Mouse (Mus musculus) CH12.LX (cell line): ENCODE data around the gene Sppl2b. TPM values are rescaled to one million over a fixed set of nuclear protein-coding genes. Genes with fewer than 3 reads are reported as not detected.

Experiments
- DNase-seq: peaks from one replicate; pipeline ENCODE4 v3.0.0-alpha.2; 2013; ENCODE audit errors: extremely low read depth
- H3K27ac ChIP-seq: 2 replicates; pipeline ENCODE4 v1.5.1; 2012; ENCODE audit warnings: low read depth, mild to moderate bottlenecking, control low read depth, moderate library complexity; ENCODE audit not compliant: insufficient read depth
- H3K27me3 ChIP-seq: replicated peaks from 2 replicates; pipeline ENCODE3; 2012; ENCODE audit warnings: inconsistent platforms
- H3K36me3 ChIP-seq, 2 experiments: replicated peaks in 1 of 2; 2 replicates each; pipeline versions ENCODE3 to v1.6.1; 2012; ENCODE audit warnings: inconsistent platforms in 1 of 2, low read length in 1 of 2, mild to moderate bottlenecking in 1 of 2, mixed read lengths in 1 of 2, moderate library complexity in 1 of 2; ENCODE audit not compliant: control insufficient read depth in 1 of 2, insufficient read depth in 1 of 2
- H3K4me1 ChIP-seq, 2 experiments: 2 replicates each; pipeline ENCODE4 v1.6.1; 2012; ENCODE audit warnings: inconsistent platforms in 1 of 2, moderate library complexity in 1 of 2; ENCODE audit not compliant: insufficient read depth in 2 of 2, control insufficient read depth in 1 of 2
- H3K4me2 ChIP-seq: 2 replicates; pipeline ENCODE4 v1.6.1; 2012; ENCODE audit warnings: low read depth, mild to moderate bottlenecking, control low read depth; ENCODE audit not compliant: poor library complexity, insufficient read depth, severe bottlenecking
- H3K4me3 ChIP-seq, 3 experiments: fragments of 150-350 bp in 1 of 3; sonication (generic) in 1 of 3; replicated peaks in 1 of 3; 2 replicates each; pipeline versions ENCODE3 to v1.5.1; 2011 to 2012; ENCODE audit warnings: low read depth in 2 of 3, low read length in 2 of 3, mild to moderate bottlenecking in 2 of 3, moderate library complexity in 2 of 3, control low read depth in 1 of 3, improper control_type of control experiment in 1 of 3, inconsistent platforms in 1 of 3, mixed read lengths in 1 of 3; ENCODE audit not compliant: poor library complexity in 1 of 3
- H3K79me2 ChIP-seq: replicated peaks from 2 replicates; pipeline ENCODE4 v1.6.1; 2012; ENCODE audit warnings: mild to moderate bottlenecking, moderate library complexity; ENCODE audit not compliant: control insufficient read depth, poor library complexity, insufficient read depth, severe bottlenecking; ENCODE audit errors: extremely low read depth
- H3K9ac ChIP-seq: 2 replicates; pipeline ENCODE4 v1.6.1; 2012; ENCODE audit warnings: low read depth, mild to moderate bottlenecking, control low read depth, moderate library complexity; ENCODE audit not compliant: insufficient read depth
- H3K9me3 ChIP-seq: replicated peaks from 2 replicates; pipeline ENCODE3; 2012; ENCODE audit warnings: low read length, inconsistent platforms, mixed read lengths
- CHD1 ChIP-seq: IDR thresholded peaks from 2 replicates; pipeline ENCODE4 v1.6.1; 2012; ENCODE audit warnings: low read depth, low read length, improper control_type of control experiment, inconsistent platforms
- CHD2 ChIP-seq: IDR thresholded peaks from 2 replicates; pipeline ENCODE4 v1.6.1; 2011; ENCODE audit warnings: low read length, improper control_type of control experiment
- CTCF ChIP-seq, 2 experiments: IDR thresholded peaks in 1 of 2; conservative IDR thresholded peaks in 1 of 2; 2 replicates each; pipeline ENCODE4 v1.5.1; 2011 to 2012; ENCODE audit warnings: low read depth in 2 of 2, low read length in 2 of 2, improper control_type of control experiment in 1 of 2, inconsistent platforms in 1 of 2, mild to moderate bottlenecking in 1 of 2, moderate library complexity in 1 of 2
- ETS1 ChIP-seq: conservative IDR thresholded peaks from 2 replicates; pipeline ENCODE4 v1.6.1; 2012; ENCODE audit warnings: low read depth, mild to moderate bottlenecking, inconsistent platforms, low read length, improper control_type of control experiment, moderate library complexity
- GABPA ChIP-seq: IDR thresholded peaks from 2 replicates; pipeline ENCODE4 v1.6.1; 2012; ENCODE audit warnings: low read depth, low read length, improper control_type of control experiment, inconsistent platforms; ENCODE audit not compliant: insufficient replicate concordance
- HCFC1 ChIP-seq: IDR thresholded peaks from 2 replicates; pipeline ENCODE4 v1.6.1; 2012; ENCODE audit warnings: low read depth, mild to moderate bottlenecking, inconsistent platforms, low read length, improper control_type of control experiment
- IRF4 ChIP-seq: IDR thresholded peaks from 2 replicates; pipeline ENCODE4 v1.6.1; 2014; ENCODE audit warnings: low read depth, mild to moderate bottlenecking, inconsistent platforms, low read length, improper control_type of control experiment
- KAT2A ChIP-seq: IDR thresholded peaks from 2 replicates; pipeline ENCODE4 v1.6.1; 2012; ENCODE audit warnings: low read length, improper control_type of control experiment, inconsistent platforms; ENCODE audit not compliant: insufficient replicate concordance
- MAX ChIP-seq: IDR thresholded peaks from 2 replicates; pipeline ENCODE4 v1.6.1; 2011; ENCODE audit warnings: low read length, improper control_type of control experiment
- MAZ ChIP-seq: IDR thresholded peaks from 2 replicates; pipeline ENCODE4 v1.6.1; 2012; ENCODE audit warnings: low read depth, mild to moderate bottlenecking, inconsistent platforms, low read length, improper control_type of control experiment, moderate library complexity
- MEF2A ChIP-seq: IDR thresholded peaks from 2 replicates; pipeline ENCODE4 v1.6.1; 2014; ENCODE audit warnings: low read depth, mild to moderate bottlenecking, inconsistent platforms, low read length, improper control_type of control experiment, borderline replicate concordance
- MXI1 ChIP-seq: IDR thresholded peaks from 2 replicates; pipeline ENCODE4 v1.6.1; 2011; ENCODE audit warnings: mild to moderate bottlenecking, low read depth, low read length, improper control_type of control experiment
- NRF1 ChIP-seq: IDR thresholded peaks from 2 replicates; pipeline ENCODE4 v1.6.1; 2014; ENCODE audit warnings: low read depth, mild to moderate bottlenecking, inconsistent platforms, low read length, improper control_type of control experiment, moderate library complexity
- PAX5 ChIP-seq: IDR thresholded peaks from 2 replicates; pipeline ENCODE4 v1.6.1; 2012; ENCODE audit warnings: low read length, inconsistent platforms, mixed read lengths
- POLR2A ChIP-seq: IDR thresholded peaks from 2 replicates; pipeline ENCODE4 v1.6.1; 2011; ENCODE audit warnings: low read depth, mild to moderate bottlenecking, improper control_type of control experiment, low read length
- POLR2AphosphoS2 ChIP-seq: IDR thresholded peaks from 2 replicates; pipeline ENCODE4 v1.6.1; 2011; ENCODE audit warnings: low read depth, low read length, improper control_type of control experiment
- RAD21 ChIP-seq: IDR thresholded peaks from 2 replicates; pipeline ENCODE4 v1.6.1; 2011; ENCODE audit warnings: low read depth, mild to moderate bottlenecking, low read length, improper control_type of control experiment, moderate library complexity
- SIN3A ChIP-seq: IDR thresholded peaks from 2 replicates; pipeline ENCODE4 v1.6.1; 2012; ENCODE audit warnings: low read length, improper control_type of control experiment, inconsistent platforms
- SMC3 ChIP-seq: IDR thresholded peaks from 2 replicates; pipeline ENCODE4 v1.6.1; 2011; ENCODE audit warnings: low read depth, low read length, improper control_type of control experiment
- TBP ChIP-seq: conservative IDR thresholded peaks from 2 replicates; pipeline ENCODE4 v1.6.1; 2011; ENCODE audit warnings: low read depth, low read length, improper control_type of control experiment
- TCF12 ChIP-seq: IDR thresholded peaks from 2 replicates; pipeline ENCODE4 v1.6.1; 2014; ENCODE audit warnings: low read depth, mild to moderate bottlenecking, inconsistent platforms, low read length, improper control_type of control experiment
- UBTF ChIP-seq: IDR thresholded peaks from 2 replicates; pipeline ENCODE4 v1.6.1; 2012; ENCODE audit warnings: low read depth, mild to moderate bottlenecking, inconsistent platforms, low read length, improper control_type of control experiment, moderate library complexity
- dilution Hi-C: fragments of 300-500 bp; cut with MboI; formaldehyde crosslinking; loops from 2 replicates; pipeline ENCODE4 v1.14.3; 2020; ENCODE audit warnings: low sequenced_read_pairs; ENCODE audit not compliant: extremely low pct_unique_long_range_greater_than_20kb, extremely low pct_ligation_motif_present
- in situ Hi-C: fragments of 300-500 bp; cut with MboI; formaldehyde crosslinking; loops from 3 replicates; pipeline ENCODE4 v1.14.3; 2019; ENCODE audit warnings: low sequenced_read_pairs, low pct_ligation_motif_present, low pct_unique_long_range_greater_than_20kb, mixed read lengths
- polyA plus RNA-seq: library from polyadenylated mRNA; unstranded; fragments of >175 nt; gene quantifications from 2 replicates; pipeline ENCODE4 v1.2.1, GENCODE M21; 2012; ENCODE audit warnings: low read depth; ENCODE audit not compliant: insufficient read length
- total RNA-seq, 2 experiments: library from RNA; depleted of rRNA; stranded (reverse); fragments of 300-350 nt in 1 of 2; fragments of >200 nt in 1 of 2; gene quantifications; 2 replicates each; pipeline ENCODE4 v1.2.3; 2012 to 2014

Gene Sppl2b
- total and polyA plus RNA-seq, 3 experiments = 13.8 to 24.1 (median 19.0) TPM

- Histone ChIP-seq H3K27me3 (no peaks in the 10 kb centered on the region), H3K36me3 (peaks cover 61 to 82% of the 10 kb centered on the region in 2 experiments), H3K27ac (no peak overlapping the region), H3K9me3 (peaks cover 5% of the 10 kb centered on the region), H3K79me2 (peaks cover 15% of the 10 kb centered on the region), H3K9ac (no peak overlapping the region), H3K4me1 (peaks cover 2 to 9% of the 10 kb centered on the region in 2 experiments; a peak in 2 of 4 replicates), H3K4me3 (no peak overlapping the region), H3K4me2 (no peak overlapping the region)
- TF ChIP-seq NRF1 (no peak), MXI1 (no peak), GABPA (no peak)
- dilution Hi-C loops (no loop called here), in situ Hi-C loops (loop anchor here (10.0 kb wide), 1 partner anchor 189 kb away; no protein-coding TSS in a partner anchor)
- no peak for DNase-seq
Observed at GRCm38 (mm10) chr10:80805322-80805721, 49.8 kb upstream of the Sppl2b start.

- no peak for TF ChIP-seq MEF2A
- TF ChIP-seq POLR2A = no peak
- no peak for TF ChIP-seq ETS1
- TF ChIP-seq TBP = no peak
- TF ChIP-seq RAD21 = peak; percentile 33
- no peak for TF ChIP-seq GABPA
- TF ChIP-seq UBTF = no peak
- no peak for TF ChIP-seq MAX
- TF ChIP-seq PAX5 = no peak
- TF ChIP-seq CHD2 = no peak
- TF ChIP-seq IRF4 = no peak
- no peak for TF ChIP-seq POLR2AphosphoS2
- no peak for TF ChIP-seq CHD1
- TF ChIP-seq KAT2A = no peak
- TF ChIP-seq HCFC1 = no peak
- no peak for TF ChIP-seq TCF12
- TF ChIP-seq SMC3 = peak; percentile 47
- peak; percentile 48 to 60 for TF ChIP-seq CTCF (conservative IDR thresholded peaks at IDR 0.05 in 1 of 2, IDR thresholded peaks at IDR 0.05 in 1 of 2; ENCODE audit: low read depth in 2 of 2, low read length in 2 of 2)
- no peak for TF ChIP-seq SIN3A
- no peak for TF ChIP-seq MAZ
- Histone ChIP-seq H3K4me3 (no peak overlapping the region), H3K27me3 (no peaks in the 10 kb centered on the region), H3K36me3 (peaks cover 61 to 76% of the 10 kb centered on the region in 2 experiments), H3K9me3 (peaks cover 5% of the 10 kb centered on the region), H3K27ac (no peak overlapping the region), H3K9ac (no peak overlapping the region), H3K79me2 (peaks cover 9% of the 10 kb centered on the region), H3K4me2 (no peak overlapping the region), H3K4me1 (peaks cover 0 to 5% of the 10 kb centered on the region in 2 experiments; a peak in 2 of 4 replicates)
- DNase-seq = peak; percentile 62
- in situ Hi-C loops = loop anchor here (10.0 kb wide), 1 partner anchor 189 kb away; no protein-coding TSS in a partner anchor
- dilution Hi-C loops = no loop called here
Observed at GRCm38 (mm10) chr10:80805925-80806324, 49.1 kb upstream of the Sppl2b start.
